14 mouse cellular contexts compared by ENCODE assay signal in genomic region chr11:98583571-98583970, GRCm38 (mm10). TPM values are rescaled to one million over a fixed set of nuclear protein-coding genes. Genes with fewer than 3 reads are reported as not detected.
DNase-seq lines count a peak whose midpoint lies in the region; ATAC-seq and TF ChIP-seq lines count a peak whose summit lies in the region.
"Had no signal": no experiment of that assay in that cellular context is flagged by ENCODE, and none has a peak within 500 bp of the region (broad histone marks: within the 10 kb centered on the region; RNA-seq: fewer than 3 reads in every experiment).

No protein-coding gene starts in this region.

- no peak for TF ChIP-seq POLR2A in small intestine, adult 2 months (IDR thresholded peaks at IDR 0.05; ENCODE audit: low read depth, low read length)

- peak overlapping the region; percentile 93 for H3K4me3 ChIP-seq in megakaryocyte, embryonic 14.5 days (replicated peaks)
- H3K4me3 ChIP-seq in small intestine, adult 2 months (ENCODE audit: low read depth, low read length): no peak overlapping the region
- H3K4me3 ChIP-seq in kidney, embryonic 14.5 days (ENCODE audit: low read length): no peak overlapping the region

- peaks cover 89% of the 10 kb centered on the region for H3K4me1 ChIP-seq in megakaryocyte, embryonic 14.5 days
- peaks cover 39% of the 10 kb centered on the region for H3K4me1 ChIP-seq in small intestine, adult 2 months (ENCODE audit: control insufficient read depth, insufficient read depth, insufficient read length, low read length)
- H3K4me1 ChIP-seq in kidney, embryonic 14.5 days (ENCODE audit: control insufficient read depth, insufficient read depth, low read length): peaks cover 24% of the 10 kb centered on the region

- no peaks in the 10 kb centered on the region for H3K9me3 ChIP-seq in megakaryocyte, embryonic 14.5 days
- no peaks in the 10 kb centered on the region for H3K9me3 ChIP-seq in kidney, embryonic 14.5 days (ENCODE audit: control insufficient read depth, low read length)

- DNase-seq in ES-CJ7 (ENCODE audit: low read depth, low spot score): peak; percentile 49
- DNase-seq in c-Kit-positive CD71-positive TER-119-positive erythroid progenitor cells, embryonic 14.5 days (ENCODE audit: low spot score): peak; percentile 72
- no peak for DNase-seq in cerebellum, postnatal 14 days
- DNase-seq: cerebellum, adult 9-11 months; kidney, adult 11 months; lung, postnatal 4 days had no signal

- TF ChIP-seq CTCF in small intestine, adult 2 months (IDR thresholded peaks at IDR 0.05; ENCODE audit: extremely low read depth, insufficient read length, insufficient replicate concordance, low read depth, low read length): peak; percentile 24; the same call in 1 of the 2 replicates

- ATAC-seq in megakaryocyte, adult 5-6 weeks (ENCODE audit: poor library complexity, severe bottlenecking): no peak
- ATAC-seq in kidney, embryonic 14.5 days (ENCODE audit: low FRiP score, low TSS enrichment): no peak

- 29% methylated on average over 3 of the region's 3 CpGs for WGBS in small intestine, adult 2 months
- WGBS in kidney, embryonic 14.5 days: 28% methylated on average over 3 of the region's 3 CpGs

- H3K27ac ChIP-seq in small intestine, adult 2 months (ENCODE audit: insufficient read depth, low read depth, low read length): no peak overlapping the region
- H3K27ac ChIP-seq in kidney, embryonic 14.5 days (ENCODE audit: low read depth, low read length): no peak overlapping the region

- H3K4me2 ChIP-seq in kidney, embryonic 14.5 days (replicated peaks; ENCODE audit: low read depth, low read length): no peak overlapping the region

- no peak overlapping the region for H3K9ac ChIP-seq in kidney, embryonic 14.5 days (ENCODE audit: low read depth, low read length)

- H3K36me3 ChIP-seq in megakaryocyte, embryonic 14.5 days (replicated peaks; ENCODE audit: low read length): peaks cover 60% of the 10 kb centered on the region
- peaks cover 22% of the 10 kb centered on the region for H3K36me3 ChIP-seq in small intestine, adult 2 months (ENCODE audit: control insufficient read depth, insufficient read depth, low read length)
- H3K36me3 ChIP-seq in kidney, embryonic 14.5 days (ENCODE audit: control insufficient read depth, insufficient read depth, low read length): peaks cover 23% of the 10 kb centered on the region

- H3K27me3 ChIP-seq in megakaryocyte, embryonic 14.5 days (replicated peaks): no peaks in the 10 kb centered on the region
- no peaks in the 10 kb centered on the region for H3K27me3 ChIP-seq in small intestine, adult 2 months (ENCODE audit: control insufficient read depth, insufficient read depth, low read length)
- no peaks in the 10 kb centered on the region for H3K27me3 ChIP-seq in kidney, embryonic 14.5 days (ENCODE audit: control insufficient read depth, insufficient read depth, low read length)

RNA-seq across cellular contexts. Expression of gene Ormdl3, which starts 3.6 kb away (rescaled TPM):
- polyA plus RNA-seq in megakaryocyte, embryonic 14.5 days (2012; ENCODE audit: insufficient read depth, low replicate concordance): 106 and 188 TPM in 2 replicates
- 5.1 and 7.8 TPM in 2 replicates for total RNA-seq in megakaryocyte, adult 5-6 weeks (2015)
- total RNA-seq in megakaryocyte, adult 5-6 weeks (2017): 6.3 and 8.8 TPM in 2 replicates
- 46.3 and 105 TPM in 2 replicates for polyA plus RNA-seq in small intestine, adult 2 months (2012; rRNA removed)
- polyA plus RNA-seq in kidney, embryonic 14.5 days (2014; fragmentation: Nextera tagmentation; extraction: Ambion mirVana): 7.1 and 26.6 TPM in 2 replicates

RNA-seq across cellular contexts. Expression of gene Lrrc3c, which starts 14.5 kb away (rescaled TPM):
- not detected in 2 replicates for polyA plus RNA-seq in megakaryocyte, embryonic 14.5 days (2012; ENCODE audit: insufficient read depth, low replicate concordance)
- total RNA-seq in megakaryocyte, adult 5-6 weeks (2015): not detected in 2 replicates
- total RNA-seq in megakaryocyte, adult 5-6 weeks (2017): not detected in 2 replicates
- polyA plus RNA-seq in small intestine, adult 2 months (2012; rRNA removed): not detected in 2 replicates
- polyA plus RNA-seq in kidney, embryonic 14.5 days (2014; fragmentation: Nextera tagmentation; extraction: Ambion mirVana): not detected in 2 replicates
- total RNA-seq: left cerebral cortex, postnatal 10 days had no signal
- polyA plus RNA-seq: gonadal fat pad, adult 2 months; neural tube, embryonic 11.5 days; urinary bladder, adult 2 months had no signal

RNA-seq across cellular contexts. Expression of gene Zpbp2, which starts 32.7 kb away (rescaled TPM):
- 0.08 TPM in 1 of 2 replicates, not detected in the other for polyA plus RNA-seq in megakaryocyte, embryonic 14.5 days (2012; ENCODE audit: insufficient read depth, low replicate concordance)
- 0.34 and 5.4 TPM in 2 replicates for total RNA-seq in megakaryocyte, adult 5-6 weeks (2015)
- total RNA-seq in megakaryocyte, adult 5-6 weeks (2017): 0.81 TPM in 1 of 2 replicates, not detected in the other
- not detected in 2 replicates for polyA plus RNA-seq in small intestine, adult 2 months (2012; rRNA removed)
- polyA plus RNA-seq in kidney, embryonic 14.5 days (2014; fragmentation: Nextera tagmentation; extraction: Ambion mirVana): 0.30 and 0.61 TPM in 2 replicates
- total RNA-seq: left cerebral cortex, postnatal 10 days had no signal

RNA-seq across cellular contexts. Expression of gene Ikzf3, which starts 37.7 kb away (rescaled TPM):
- 0.47 TPM in 1 of 2 replicates, not detected in the other for polyA plus RNA-seq in megakaryocyte, embryonic 14.5 days (2012; ENCODE audit: insufficient read depth, low replicate concordance)
- total RNA-seq in megakaryocyte, adult 5-6 weeks (2015): 6.0 and 9.9 TPM in 2 replicates
- total RNA-seq in megakaryocyte, adult 5-6 weeks (2017): 6.6 and 11.0 TPM in 2 replicates
- polyA plus RNA-seq in small intestine, adult 2 months (2012; rRNA removed): 6.6 and 9.7 TPM in 2 replicates
- polyA plus RNA-seq in kidney, embryonic 14.5 days (2014; fragmentation: Nextera tagmentation; extraction: Ambion mirVana): 0.26 and 0.73 TPM in 2 replicates
- polyA plus RNA-seq: neural tube, embryonic 11.5 days had no signal

RNA-seq across cellular contexts. Expression of gene Gm12355, which starts 41.9 kb away (rescaled TPM):
- not detected in 2 replicates for polyA plus RNA-seq in megakaryocyte, embryonic 14.5 days (2012; ENCODE audit: insufficient read depth, low replicate concordance)
- 5.5 and 7.0 TPM in 2 replicates for total RNA-seq in megakaryocyte, adult 5-6 weeks (2015)
- 1.8 and 3.3 TPM in 2 replicates for total RNA-seq in megakaryocyte, adult 5-6 weeks (2017)
- not detected in 2 replicates for polyA plus RNA-seq in small intestine, adult 2 months (2012; rRNA removed)
- 0.60 and 1.2 TPM in 2 replicates for polyA plus RNA-seq in kidney, embryonic 14.5 days (2014; fragmentation: Nextera tagmentation; extraction: Ambion mirVana)
- polyA plus RNA-seq: gonadal fat pad, adult 2 months had no signal

Comparison
In these comparisons a context has a peak if more than half of its experiments do, and no peak if none do; other contexts are left out.
1. DNase-seq: peak in ES-CJ7 (single experiment) and c-Kit-positive CD71-positive TER-119-positive erythroid progenitor cells, embryonic 14.5 days (single experiment); none in cerebellum, postnatal 14 days (0 of 2).